Mouse (Mus musculus): ENCODE results near the gene Sec14l2.
"Not testable (repeated sequence)": the region's sequence is repeated elsewhere in the genome, so short reads cannot be mapped to it uniquely, and the experiment has no call there.

Sec14l2 gene

GRCm38 (mm10) chr11:4133450-4133849 lies 10.2 kb upstream of the Sec14l2 start:
- DNase-seq (ENCODE audit: low read depth, low spot score) = peak; percentile 83

GRCm38 (mm10) chr11:4128461-4128860 lies 5.2 kb upstream of the Sec14l2 start:
- DNase-seq (ENCODE audit: low read depth, low spot score) = not testable (repeated sequence)

GRCm38 (mm10) chr11:4127059-4127458 lies 3.8 kb upstream of the Sec14l2 start:
- DNase-seq (ENCODE audit: low read depth, low spot score) = peak; percentile 39

GRCm38 (mm10) chr11:4123922-4124321 lies 707 bp upstream of the Sec14l2 start:
- peak; percentile 78 for DNase-seq (ENCODE audit: low read depth, low spot score)

- DNase-seq (ENCODE audit: low read depth, low spot score) = no peak
Measured at GRCm38 (mm10) chr11:4122226-4122625, 989 bp downstream of the Sec14l2 start.

GRCm38 (mm10) chr11:4121691-4122090 lies 1.5 kb downstream of the Sec14l2 start:
- no peak for DNase-seq (ENCODE audit: low read depth, low spot score)

GRCm38 (mm10) chr11:4119635-4120034 lies 3.6 kb downstream of the Sec14l2 start:
- no peak for DNase-seq (ENCODE audit: low read depth, low spot score)

GRCm38 (mm10) chr11:4118081-4118921 lies 4.9 kb downstream of the Sec14l2 start:
- DNase-seq (ENCODE audit: low read depth, low spot score) = peak; percentile 65

GRCm38 (mm10) chr11:4117372-4118071 lies 5.7 kb downstream of the Sec14l2 start:
- no peak for DNase-seq (ENCODE audit: low read depth, low spot score)

GRCm38 (mm10) chr11:4116458-4117141 lies 6.6 kb downstream of the Sec14l2 start:
- no peak for DNase-seq (ENCODE audit: low read depth, low spot score)

GRCm38 (mm10) chr11:4115407-4115806 lies 7.8 kb downstream of the Sec14l2 start:
- no peak for DNase-seq (ENCODE audit: low read depth, low spot score)

- DNase-seq (ENCODE audit: low read depth, low spot score) = not testable (repeated sequence)
Measured at GRCm38 (mm10) chr11:4114541-4114940, 8.7 kb downstream of the Sec14l2 start.

- DNase-seq (ENCODE audit: low read depth, low spot score) = no peak
Measured at GRCm38 (mm10) chr11:4113970-4114369, 9.2 kb downstream of the Sec14l2 start.

GRCm38 (mm10) chr11:4113496-4113895 lies 9.7 kb downstream of the Sec14l2 start:
- no peak for DNase-seq (ENCODE audit: low read depth, low spot score)

GRCm38 (mm10) chr11:4112861-4113260 lies 10.4 kb downstream of the Sec14l2 start:
- DNase-seq (ENCODE audit: low read depth, low spot score) = no peak

- DNase-seq (ENCODE audit: low read depth, low spot score) = no peak
Measured at GRCm38 (mm10) chr11:4112033-4112432, 11.2 kb downstream of the Sec14l2 start.

GRCm38 (mm10) chr11:4108691-4109090 lies 14.5 kb downstream of the Sec14l2 start:
- no peak for DNase-seq (ENCODE audit: low read depth, low spot score)

GRCm38 (mm10) chr11:4107901-4108300 lies 15.3 kb downstream of the Sec14l2 start:
- not testable (repeated sequence) for DNase-seq (ENCODE audit: low read depth, low spot score)

GRCm38 (mm10) chr11:4105444-4105843 lies 17.8 kb downstream of the Sec14l2 start:
- DNase-seq (ENCODE audit: low read depth, low spot score) = no peak

- DNase-seq (ENCODE audit: low read depth, low spot score) = no peak
Measured at GRCm38 (mm10) chr11:4104989-4105388, 18.2 kb downstream of the Sec14l2 start.

- no peak for DNase-seq (ENCODE audit: low read depth, low spot score)
Measured at GRCm38 (mm10) chr11:4103522-4103921, 19.7 kb downstream of the Sec14l2 start.

GRCm38 (mm10) chr11:4101851-4102250 lies 21.4 kb downstream of the Sec14l2 start:
- DNase-seq (ENCODE audit: low read depth, low spot score) = no peak

Measured in ES-CJ7 (cell line).